Mouse (Mus musculus) spleen, adult 12 weeks (tissue): Measurements from ENCODE around the gene Cnr2.

Source experiments
- DNase-seq: peaks from one replicate; pipeline ENCODE4 v3.0.0; 2022; ENCODE audit warnings: low spot score

Gene Cnr2

DNA sequence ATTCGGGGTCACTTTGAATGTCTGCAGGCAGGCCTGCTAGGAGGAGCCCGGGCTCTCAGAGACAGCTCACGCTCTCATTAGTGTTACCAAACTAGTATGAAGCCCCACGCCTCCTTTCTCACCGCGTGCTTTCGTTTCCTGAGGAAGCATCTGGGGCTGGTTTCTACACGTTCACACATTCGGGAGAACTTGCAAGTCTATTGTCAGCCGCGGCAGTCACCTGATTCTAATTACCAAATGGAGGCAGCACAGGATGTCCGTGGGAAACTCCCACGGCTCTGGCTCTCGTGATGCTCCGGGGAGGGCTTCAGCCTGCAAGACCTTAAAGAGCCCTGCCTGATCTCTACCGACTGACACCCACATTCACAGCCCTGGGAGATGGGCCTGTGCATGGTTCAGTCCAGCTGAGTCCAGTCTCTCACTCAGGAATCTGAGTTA lies 18.6 kb upstream of the Cnr2 start:
- DNase-seq = peak; percentile 75

DNA sequence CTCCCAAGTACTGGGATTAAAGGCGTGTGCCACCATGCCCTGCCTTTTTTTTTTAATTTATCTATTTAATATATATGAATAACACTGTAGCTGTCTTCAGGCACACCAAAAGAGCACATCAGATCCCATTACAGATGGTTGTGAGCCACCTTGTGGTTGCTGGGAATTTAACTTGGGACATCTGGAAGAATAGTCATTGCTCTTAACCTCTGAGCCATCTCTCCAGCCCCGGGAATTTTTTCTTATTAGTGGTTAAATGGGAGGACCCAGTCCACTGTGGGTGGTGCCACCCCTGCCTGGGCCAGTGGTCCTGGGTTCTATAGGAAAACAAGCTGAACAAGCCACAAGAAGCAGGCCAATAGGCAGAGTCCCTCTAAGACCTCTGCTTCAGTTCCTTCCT lies 17.5 kb upstream of the Cnr2 start:
- no peak for DNase-seq

DNA sequence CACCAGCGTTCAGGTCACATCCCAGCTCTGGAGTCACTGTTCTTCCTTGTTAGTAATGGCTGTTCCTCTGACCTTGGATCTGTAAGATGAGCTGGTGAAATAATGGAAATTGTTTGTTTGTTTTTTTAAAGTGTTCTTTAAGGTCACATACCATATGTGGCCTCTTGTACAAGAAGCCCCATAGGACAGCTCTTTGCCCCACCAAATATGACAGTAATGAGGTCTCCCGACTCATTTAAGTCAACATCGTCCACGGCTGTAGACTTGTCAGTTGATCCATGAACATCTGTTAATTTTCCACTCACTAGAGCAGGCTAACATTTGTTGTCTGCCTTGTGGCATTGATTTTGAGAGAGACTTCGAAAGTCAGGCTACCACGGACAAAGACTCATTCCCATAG lies 16.2 kb upstream of the Cnr2 start:
- DNase-seq = no peak

DNA sequence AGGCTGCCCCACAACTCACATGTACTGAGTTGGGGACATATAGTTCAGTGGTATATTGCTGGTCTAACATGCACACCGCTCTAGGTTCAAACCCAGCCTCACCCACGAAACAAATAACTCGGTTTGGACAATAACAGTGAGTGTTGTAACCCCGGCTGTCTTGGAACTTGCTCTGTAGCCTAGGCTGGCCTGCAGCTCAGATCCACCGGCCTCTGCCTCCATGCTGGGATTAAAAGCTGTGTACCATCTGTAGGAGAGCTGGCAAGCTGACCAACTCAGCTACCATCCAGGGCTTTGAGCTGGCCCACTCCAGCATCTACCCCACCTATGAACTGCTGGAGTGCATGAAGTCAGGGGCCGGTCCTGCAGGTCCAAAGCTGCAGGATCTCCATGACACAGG lies 15.2 kb upstream of the Cnr2 start:
- DNase-seq = no peak

DNA sequence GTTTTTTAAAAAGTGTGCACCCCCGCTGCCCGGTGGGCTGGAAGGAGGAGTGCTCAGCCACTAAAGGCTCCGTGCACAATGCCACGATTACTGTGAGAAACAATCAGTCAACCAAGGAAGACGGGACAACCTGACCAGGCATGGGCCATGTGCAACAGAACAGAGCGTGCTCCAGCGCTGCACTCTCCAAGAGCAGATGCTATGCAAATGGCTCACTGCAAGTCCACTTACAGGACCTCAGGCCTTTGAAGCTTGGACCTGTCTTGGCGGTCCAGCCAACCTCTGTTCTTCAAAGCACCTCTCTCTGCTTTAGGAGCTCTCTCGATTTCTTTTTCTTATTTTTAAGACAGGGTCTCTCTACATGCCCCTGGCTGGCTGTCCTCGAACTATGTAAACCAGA lies 14.6 kb upstream of the Cnr2 start:
- no peak for DNase-seq

DNA sequence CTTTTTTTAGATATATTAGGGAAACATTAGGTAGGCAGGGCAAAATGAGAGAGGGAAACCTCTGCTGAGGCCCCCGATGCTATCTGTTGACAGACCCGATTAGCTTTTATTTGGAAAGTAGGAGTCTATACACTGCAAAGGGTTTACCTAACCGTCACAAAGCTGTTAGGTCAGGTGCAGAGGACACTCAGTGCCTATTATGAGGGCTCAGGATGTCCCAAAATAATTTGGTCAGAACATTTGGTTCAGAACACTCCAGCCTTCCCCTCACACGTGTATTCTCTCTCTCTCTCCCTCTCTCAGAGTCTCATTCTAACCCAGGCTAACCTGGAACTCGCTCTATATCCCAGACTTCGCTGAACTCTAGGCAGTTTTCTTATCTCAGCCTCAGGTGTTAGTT lies 13.2 kb upstream of the Cnr2 start:
- no peak for DNase-seq

DNA sequence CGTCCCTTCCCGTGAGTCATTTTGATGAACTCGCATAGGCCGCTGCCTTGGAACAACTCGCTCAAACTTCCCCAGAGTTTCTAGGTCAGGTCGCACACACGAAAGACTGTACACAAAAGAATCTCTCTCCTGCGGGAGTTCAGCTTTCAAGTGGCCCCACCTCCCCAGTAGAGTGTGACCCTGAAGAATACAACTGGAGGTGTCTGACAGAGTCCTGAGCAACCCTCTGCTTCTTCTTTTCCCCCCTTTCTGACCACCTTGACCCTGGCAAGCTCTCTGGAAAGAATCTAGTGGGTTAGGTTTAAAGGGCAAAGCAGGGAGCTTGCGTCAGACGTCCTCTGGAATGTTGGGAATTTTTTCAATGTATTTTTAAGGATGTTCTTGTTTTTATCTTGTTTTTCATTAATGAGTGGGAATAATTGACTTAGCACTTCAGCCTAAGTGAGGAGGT lies 11.8 kb upstream of the Cnr2 start:
- no peak for DNase-seq

DNA sequence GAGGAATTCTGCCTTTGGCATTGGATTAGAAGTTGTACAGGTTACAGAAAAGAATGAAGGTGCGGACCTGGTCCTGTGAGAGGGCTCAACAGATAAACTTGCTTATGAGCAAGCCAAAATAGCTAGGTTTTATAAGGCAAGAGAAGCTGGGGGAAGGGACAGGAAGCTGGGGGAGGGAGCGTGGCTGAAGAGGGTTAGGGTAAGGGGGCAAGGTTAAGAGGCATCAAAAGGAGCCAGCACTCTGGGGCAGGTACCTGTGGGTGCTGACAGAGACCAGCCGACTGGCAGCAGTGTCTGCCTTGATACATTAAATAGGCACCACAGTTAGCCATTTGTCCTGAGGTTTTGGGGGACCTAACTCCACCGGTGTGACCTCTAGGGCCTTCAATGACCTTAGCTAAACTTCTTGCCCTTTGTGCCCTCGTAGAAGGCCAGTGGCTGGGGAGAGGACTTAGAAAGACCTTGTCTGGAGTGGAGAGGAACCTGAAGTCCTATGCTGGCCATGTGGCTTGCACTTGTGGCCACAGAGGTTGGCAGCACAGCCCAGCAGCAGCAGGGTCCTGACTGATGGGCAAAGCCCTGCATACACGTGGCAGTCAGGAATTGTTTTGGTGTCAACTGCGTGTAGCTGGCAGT lies 11.2 kb upstream of the Cnr2 start:
- DNase-seq = no peak

DNA sequence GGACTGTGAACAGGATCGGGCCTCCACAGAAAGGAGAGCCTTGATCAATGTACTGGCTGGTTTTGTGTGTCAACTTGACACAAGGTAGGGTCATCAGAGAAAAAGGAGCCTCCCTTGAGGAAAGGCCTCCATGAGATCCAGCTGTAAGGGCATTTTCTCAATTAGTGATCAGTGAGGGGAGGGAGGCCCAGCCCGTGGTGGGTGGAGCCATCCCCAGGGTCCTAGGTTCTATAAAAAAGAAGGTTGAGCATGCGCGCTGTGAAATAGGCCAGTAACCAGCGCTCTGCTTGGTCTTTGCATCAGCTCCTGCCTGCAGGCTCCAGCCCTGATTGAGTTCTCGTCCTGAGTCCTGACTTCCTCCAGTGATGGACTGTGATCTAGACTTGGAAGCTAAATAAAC lies 10.7 kb upstream of the Cnr2 start:
- DNase-seq = no peak

DNA sequence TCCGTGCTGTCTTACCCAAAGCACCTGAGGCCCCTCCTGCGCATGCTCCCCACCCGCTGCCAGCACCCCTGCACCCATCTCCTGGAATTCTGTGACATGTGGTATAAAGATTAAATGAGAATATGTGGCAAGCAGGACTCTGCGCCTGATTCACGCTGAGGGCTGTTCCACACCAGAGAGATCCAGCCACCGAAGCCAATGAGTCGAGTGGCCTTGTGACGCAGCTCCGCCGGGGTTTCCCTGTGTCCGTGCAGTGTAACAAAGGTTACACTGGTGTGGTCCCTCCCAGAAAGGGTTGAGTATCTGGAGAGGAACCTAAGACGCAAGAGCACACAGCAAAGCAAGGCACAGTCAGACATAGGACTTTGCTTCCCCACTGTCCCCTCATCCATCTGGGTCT lies 9.5 kb upstream of the Cnr2 start:
- peak; percentile 24 for DNase-seq

DNA sequence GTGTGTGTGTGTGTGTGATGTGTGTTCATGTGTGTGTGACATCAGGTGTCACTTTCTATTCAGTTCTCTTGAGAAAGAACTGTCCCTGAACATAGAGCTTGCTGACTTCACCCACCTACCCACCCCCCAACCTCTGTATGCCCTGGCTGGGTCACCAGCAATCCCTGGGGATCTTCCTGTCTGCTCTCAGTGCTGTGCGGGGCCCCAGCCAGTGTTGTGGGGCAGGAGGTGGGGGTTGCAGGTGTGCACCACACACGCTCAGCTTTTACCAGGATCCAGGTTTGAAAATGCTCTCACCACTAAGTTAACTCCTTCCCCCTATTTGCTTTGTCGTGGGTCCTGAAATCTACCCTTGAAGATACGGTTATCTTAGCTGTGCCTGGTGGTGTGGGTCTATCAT lies 9.0 kb upstream of the Cnr2 start:
- DNase-seq = no peak

DNA sequence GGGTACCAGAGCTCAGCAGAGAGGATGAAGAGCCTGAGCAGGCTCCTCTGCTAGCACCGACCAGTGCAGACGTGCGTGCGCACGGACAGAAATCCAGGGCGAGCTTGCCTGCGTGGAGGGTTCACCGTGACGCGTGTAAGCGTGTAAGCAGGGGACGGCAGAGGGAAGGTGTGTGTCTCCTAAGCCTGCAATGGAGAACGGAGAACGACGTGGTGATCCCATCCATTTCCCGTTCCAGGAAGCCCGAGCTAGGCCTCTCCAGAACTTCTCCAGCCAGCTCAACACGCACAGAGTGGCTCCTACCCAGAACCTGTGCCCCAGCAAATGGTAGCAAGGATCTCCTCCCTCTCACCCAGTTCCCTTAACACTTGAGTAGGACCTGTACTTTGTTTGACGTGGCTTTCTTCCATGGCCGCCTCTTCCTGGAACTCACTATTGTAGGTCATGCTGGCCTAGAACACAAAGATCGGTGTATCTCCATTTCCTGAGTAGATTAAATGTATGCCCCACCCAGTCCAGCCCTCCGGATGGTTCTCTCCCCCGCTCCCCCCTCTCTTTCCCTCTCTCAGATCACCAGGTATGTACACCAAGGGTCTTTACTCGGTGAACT lies 6.6 kb upstream of the Cnr2 start:
- DNase-seq = no peak

DNA sequence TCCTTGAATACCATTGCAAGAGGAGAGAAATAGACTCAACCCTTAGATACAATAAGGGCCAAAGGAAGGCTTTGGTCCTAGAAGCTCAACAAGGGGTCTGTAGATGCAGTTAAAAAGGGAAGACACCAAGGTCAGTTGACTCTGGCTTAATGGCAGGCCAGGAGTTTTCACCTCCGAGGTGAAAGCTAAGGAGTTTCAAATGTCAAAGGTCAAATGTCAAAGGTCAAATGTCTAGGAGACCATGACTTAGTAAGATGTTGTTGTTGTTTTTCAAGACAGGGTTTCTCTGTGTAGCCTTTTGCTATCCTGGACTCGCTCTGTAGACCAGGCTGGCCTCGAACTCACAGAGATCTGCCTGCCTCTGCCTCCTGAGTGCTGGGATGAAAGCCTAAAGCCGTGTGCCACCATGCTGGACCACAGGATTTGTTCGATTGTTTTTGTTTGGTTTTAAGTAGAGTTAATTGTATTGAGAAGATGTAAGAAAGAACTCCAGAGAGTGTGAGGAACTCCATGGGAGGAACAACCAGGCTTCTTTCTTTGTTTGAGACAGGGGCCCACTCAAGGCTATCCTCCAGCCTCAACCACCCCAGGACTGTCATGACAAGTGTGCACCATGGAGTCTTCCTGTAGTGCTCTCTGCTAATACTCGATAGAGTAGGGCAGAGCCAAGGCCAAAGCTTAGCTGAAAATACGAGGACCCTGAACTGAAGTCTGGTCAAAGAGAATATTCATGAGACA lies 5.9 kb upstream of the Cnr2 start:
- DNase-seq = no peak

DNA sequence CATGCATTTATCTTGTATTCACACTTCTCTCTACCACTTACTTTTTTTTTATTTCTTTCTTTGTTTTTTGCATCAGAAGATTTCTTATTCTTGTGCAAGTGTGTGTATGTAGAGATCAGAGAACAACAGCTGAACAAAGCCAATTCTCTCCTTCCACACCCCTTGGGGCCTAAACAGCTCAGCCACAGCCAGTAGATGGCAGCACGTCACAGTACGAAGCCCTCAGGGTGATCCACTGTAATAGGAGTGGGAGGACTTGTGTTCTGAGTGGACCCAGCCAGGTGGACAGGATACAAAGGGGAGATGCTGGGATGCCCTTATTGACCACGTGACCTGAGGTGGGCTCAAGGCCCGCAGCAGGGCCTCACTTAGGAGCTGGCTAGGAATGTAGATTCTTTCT lies 5.3 kb upstream of the Cnr2 start:
- DNase-seq = peak; percentile 65

DNA sequence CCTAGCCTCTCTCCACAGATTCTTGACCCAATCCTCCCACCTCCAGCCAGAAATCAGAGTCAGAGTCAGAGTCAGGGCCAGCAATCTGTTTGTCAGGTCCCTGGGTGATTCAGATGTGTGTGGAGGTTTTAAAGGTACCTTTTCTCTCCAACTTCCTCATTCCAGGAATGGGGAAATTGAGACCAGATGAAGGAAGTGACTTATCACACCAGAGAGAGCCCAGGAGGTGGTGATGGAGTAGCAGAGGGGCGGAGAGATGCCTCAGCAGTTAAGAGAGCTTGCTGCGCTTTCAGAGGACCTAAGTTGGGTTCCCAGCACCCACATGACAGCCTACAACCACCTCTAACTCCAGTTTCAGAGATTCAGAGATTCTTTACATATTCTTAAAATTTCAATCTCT lies 3.7 kb upstream of the Cnr2 start:
- DNase-seq = no peak

DNA sequence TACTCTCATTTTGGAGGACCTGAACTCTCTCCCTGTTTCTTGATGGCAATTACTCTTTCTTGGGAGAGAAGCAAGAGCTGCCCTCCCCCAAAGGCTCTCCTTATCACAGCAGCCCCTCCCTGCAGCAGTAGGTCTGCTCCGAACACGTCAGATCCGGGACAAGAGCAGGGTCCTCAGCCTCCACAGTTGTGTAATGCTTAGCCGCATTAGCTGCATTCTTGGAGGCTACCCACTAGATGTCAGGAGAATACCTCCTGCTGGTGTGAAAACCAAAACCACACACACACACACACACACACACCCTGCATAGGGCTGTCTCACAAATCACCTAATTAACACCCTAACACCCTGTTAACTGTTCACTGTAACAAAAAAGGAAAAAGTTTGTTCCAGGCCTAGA lies 2.3 kb upstream of the Cnr2 start:
- no peak for DNase-seq

DNA sequence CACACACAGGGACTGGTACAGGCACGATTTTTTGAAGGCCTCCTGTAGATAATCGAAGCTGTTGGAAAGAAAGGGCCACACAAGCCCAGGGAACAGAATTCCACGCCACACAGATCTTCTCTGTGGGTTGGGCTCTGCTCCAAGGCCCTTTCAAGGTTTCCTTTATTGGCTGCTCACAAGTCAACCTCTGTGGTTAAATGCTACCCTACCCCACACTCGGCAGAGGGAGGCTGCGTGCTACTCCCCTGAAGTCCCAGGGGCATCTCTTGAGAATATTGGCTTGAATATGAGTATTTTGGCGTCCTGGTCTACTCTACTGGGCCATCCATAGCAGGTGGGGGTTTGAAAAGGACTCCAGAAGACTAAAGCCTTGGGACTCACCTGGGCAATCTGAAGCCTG lies 963 bp downstream of the Cnr2 start:
- no peak for DNase-seq

DNA sequence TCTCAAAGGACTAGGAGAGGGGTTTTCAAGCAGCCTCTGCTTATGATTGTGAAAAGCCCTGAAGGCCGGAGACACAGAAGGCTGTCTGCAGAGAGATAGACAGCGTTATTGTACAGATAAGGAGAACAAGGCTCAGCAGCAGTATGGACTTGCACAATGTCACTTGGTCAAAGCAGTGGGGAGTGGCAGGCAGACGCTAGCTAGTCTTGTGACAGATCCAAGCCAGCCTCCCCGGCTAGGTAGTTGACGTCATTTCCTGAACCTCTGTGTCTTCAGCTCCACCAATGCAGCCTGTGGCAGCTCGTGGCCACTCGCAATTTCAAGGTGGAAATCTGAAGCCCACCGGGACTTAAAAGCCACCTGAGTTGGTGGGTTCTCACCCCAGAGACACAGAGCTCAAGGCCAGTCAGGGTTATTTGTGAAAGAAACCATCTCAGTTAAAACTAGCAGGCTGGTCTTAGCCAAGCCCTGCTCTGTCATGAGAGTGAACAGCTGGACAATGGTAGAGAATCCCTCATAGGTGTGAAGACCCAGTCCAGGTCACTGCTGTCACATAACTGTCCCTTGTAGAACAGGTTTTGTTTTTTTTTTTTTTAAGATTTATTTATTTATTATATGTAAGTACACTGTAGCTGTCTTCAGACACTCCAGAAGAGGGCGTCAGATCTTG lies 3.3 kb downstream of the Cnr2 start:
- peak; percentile 68 for DNase-seq

DNA sequence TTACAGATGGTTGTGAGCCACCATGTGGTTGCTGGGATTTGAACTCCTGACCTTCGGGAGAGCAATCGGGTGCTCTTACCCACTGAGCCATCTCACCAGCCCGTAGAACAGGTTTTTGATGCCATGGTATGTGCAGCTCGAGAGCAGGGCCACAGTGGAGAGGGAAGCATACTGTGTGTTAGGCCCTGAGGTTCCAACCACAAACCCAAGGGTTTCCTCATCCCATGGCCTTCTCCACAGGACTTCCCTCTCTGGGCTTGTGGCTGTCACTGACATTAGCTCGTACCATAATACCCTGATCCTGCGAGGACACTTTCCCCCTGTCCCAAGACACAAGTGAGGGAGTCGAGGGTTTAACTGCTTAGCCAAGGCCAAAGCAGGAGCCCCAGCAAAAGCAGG lies 3.9 kb downstream of the Cnr2 start:
- DNase-seq = no peak

DNA sequence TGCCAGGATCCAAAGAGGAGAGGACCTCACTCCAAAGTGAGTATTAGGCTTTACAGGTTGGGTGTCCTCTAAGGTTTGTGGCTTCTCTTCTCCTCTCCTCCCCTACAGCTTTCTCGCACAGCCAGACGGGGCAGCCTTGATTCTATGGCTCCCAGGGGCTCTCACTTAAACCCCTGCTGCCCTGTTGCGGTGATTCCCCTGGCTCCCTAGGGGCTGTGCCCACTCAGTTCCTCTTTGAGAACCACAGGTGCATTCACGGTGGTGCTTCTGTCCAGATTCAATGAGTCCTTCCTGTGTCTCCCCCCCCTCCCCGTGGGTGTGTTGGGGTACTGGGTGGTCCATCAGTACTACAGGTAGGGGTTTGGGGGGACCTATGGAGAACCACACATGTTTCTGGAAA lies 4.8 kb downstream of the Cnr2 start:
- peak; percentile 61 for DNase-seq

DNA sequence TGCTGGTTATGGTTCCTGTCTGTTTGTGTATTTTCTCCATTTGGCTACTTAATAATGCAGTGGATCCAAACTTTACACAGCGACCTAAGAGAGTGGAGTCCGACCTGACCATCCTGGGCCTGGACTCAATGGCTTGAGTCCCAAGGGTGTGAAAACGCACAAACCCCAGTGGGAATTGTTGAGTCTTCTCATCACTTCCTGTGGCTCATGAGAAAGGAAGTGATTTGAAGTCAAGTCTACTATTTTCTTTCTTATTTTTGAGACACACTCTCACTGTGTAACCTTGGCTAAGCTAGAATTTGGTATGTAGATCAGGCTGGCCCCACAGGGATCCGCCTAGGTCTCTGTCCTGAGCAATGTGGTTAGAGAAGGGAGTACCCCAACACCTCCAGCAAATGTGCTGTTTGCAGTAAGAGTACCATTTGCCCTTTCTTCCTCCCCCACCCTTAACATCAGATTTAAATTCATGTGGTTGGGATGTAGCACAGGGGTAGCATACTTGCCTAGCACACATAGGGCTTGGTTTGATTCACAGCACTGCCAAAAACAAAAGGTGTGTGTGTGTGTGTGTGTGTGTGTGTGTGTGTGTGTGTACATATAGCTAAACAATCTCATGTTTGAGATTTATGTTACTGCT lies 7.5 kb downstream of the Cnr2 start:
- no peak for DNase-seq

DNA sequence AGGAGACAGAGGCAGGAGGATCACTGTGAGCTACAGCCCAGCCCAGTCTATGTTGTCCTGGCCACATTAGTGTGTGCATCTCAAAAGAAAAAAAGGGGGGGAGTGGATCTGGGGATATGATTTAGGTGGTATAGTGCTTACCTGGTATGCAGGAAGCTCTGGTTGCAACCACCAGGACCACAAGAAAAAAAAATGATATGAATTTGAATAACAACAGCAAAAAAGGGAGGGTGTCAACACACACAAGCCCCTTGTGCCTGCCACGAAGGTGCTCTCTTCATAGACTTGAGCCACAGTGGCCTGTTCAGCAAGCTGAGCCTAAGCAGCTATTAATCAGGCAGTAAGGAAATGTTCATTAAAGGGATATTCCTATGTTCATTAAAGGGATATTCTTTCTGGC lies 9.6 kb downstream of the Cnr2 start:
- no peak for DNase-seq

DNA sequence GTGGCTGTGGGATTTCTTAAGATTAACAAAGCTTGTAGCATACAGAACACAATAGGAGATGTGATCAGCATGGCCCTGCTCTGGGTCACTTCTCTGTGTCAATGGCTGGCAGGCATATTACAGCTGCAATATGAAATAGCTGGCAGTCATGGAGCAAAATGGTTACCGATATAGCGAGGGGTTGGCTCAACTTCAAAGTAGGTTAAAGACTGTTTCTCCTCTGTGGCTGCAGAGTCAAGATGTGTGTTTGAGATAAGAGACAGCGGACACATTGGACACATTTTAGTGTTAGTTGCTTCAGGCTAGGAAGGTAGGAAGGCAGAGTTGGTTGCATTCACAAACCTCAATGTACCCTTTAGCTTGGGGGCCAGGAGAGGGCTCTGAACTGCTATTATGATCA lies 11.4 kb downstream of the Cnr2 start:
- no peak for DNase-seq
